Comparison of ENCODE assay signal across 26 mouse cellular contexts in genomic region chr11:115886446-115886845, GRCm38 (mm10). TPM values are rescaled to one million over a fixed set of nuclear protein-coding genes. Genes with fewer than 3 reads are reported as not detected.
"Had no signal": no experiment of that assay in that cellular context is flagged by ENCODE, and none has a peak within 500 bp of the region (broad histone marks: within the 10 kb centered on the region; RNA-seq: fewer than 3 reads in every experiment).

No protein-coding gene starts in this region.

- H3K4me2 ChIP-seq: limb, embryonic 12.5 days; limb, embryonic 15.5 days; liver, embryonic 11.5 days; lung, embryonic 15.5 days; midbrain, embryonic 11.5 days; neural tube, embryonic 12.5 days; neural tube, embryonic 15.5 days had no signal

- DNase-seq: kidney, adult 11 months; kidney, adult 9 months; layer of hippocampus, adult 9-11 months; lung, adult 18-20 months; lung, postnatal 10 days; lung, postnatal 36 days; midbrain, embryonic 14.5 days; retina, postnatal 1 day; right cerebral cortex, postnatal 25 days; thymus, adult 2 months; thymus, postnatal 14 days; thymus, postnatal 4 days had no signal

- H3K4me3 ChIP-seq: layer of hippocampus, adult 2 months; limb, embryonic 12.5 days; limb, embryonic 15.5 days; lung, embryonic 15.5 days; megakaryocyte, embryonic 14.5 days; neural tube, embryonic 12.5 days; neural tube, embryonic 15.5 days had no signal

- H3K27ac ChIP-seq: kidney, postnatal 0 days; layer of hippocampus, adult 2 months; limb, embryonic 12.5 days; limb, embryonic 15.5 days; liver, embryonic 14.5 days; lung, embryonic 15.5 days; neural tube, embryonic 12.5 days; neural tube, embryonic 15.5 days had no signal

- H3K36me3 ChIP-seq: limb, embryonic 12.5 days; limb, embryonic 15.5 days; lung, embryonic 15.5 days; neural tube, embryonic 12.5 days; neural tube, embryonic 15.5 days had no signal

- H3K4me1 ChIP-seq: limb, embryonic 15.5 days; lung, embryonic 15.5 days; neural tube, embryonic 12.5 days had no signal

- H3K9me3 ChIP-seq: limb, embryonic 12.5 days; limb, embryonic 15.5 days; lung, embryonic 15.5 days; megakaryocyte, embryonic 14.5 days; neural tube, embryonic 12.5 days; neural tube, embryonic 15.5 days had no signal

- H3K9ac ChIP-seq: limb, embryonic 12.5 days; limb, embryonic 15.5 days; liver, embryonic 14.5 days; lung, embryonic 15.5 days; neural tube, embryonic 12.5 days; neural tube, embryonic 15.5 days had no signal

RNA-seq across cellular contexts. Expression of gene Smim6, which starts 25.4 kb away (rescaled TPM):
- total RNA-seq: layer of hippocampus, adult 2 months; layer of hippocampus, postnatal 25 days; left cerebral cortex, adult 18-20 months; left cerebral cortex, postnatal 25 days had no signal

RNA-seq across cellular contexts. Expression of gene Myo15b, which starts 28.2 kb away (rescaled TPM):
- polyA plus RNA-seq: limb, embryonic 12.5 days; midbrain, embryonic 11.5 days; midbrain, embryonic 14.5 days had no signal
